Mouse (Mus musculus) subcutaneous adipose tissue, adult 2 months (tissue): Measurements from ENCODE around the gene Cers6. TPM values are rescaled to one million over a fixed set of nuclear protein-coding genes. Genes with fewer than 3 reads are reported as not detected.

ENCODE experiments used
- polyA plus RNA-seq: library from polyadenylated mRNA; depleted of rRNA; stranded (reverse); fragments of >200 nt; gene quantifications from 2 replicates; pipeline ENCODE4 v1.2.3, GENCODE M21; 2012; ENCODE audit warnings: low replicate concordance; rRNA removed

The Cers6 gene
- polyA plus RNA-seq, result 6.1 and 11.4 TPM in 2 replicates

DNA sequence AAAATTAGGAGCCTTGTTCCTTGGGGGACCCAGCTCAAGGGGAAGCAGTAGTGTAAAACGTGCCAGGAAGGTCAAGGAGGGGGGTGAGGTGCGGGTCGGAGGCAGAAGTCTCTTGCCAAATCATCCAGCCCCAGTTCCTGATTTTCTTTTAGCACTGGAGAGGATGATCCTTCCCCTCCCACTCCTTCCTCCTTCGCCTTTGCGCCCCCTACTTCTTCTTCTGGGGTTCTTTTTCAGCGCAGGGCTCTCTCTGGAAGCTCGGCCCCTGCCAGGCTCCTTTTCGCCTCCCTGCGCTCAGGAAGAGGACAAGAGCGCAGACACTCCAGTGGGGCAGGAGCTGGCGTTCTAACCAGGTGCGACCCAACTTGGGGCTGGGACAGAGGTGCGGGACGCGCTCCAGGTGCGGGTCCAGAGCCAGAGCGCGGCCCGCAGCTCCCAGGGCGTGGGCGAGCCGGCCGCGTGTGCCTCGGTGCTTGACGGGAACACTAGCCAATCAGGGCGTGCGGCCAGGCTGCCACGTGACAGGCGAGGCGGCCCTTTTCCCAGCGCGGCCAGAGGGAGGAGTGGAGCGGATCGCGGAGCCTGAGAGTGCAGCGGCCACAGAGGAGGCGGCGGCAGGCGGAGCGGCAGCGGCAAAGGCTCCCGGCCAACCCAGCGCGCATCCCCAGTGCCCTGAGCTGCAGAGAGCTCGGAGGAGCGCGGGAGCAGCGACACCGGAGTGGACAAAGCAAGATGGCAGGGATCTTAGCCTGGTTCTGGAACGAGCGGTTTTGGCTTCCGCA lies at the start of gene Cers6:
Cers6 (plus strand) TSS at position 538 of the 782 bp plus-strand sequence.

GRCm38 (mm10) chr2:69135661-69136576 lies 274.7 kb downstream of the Cers6 start, which contains the start of gene Nostrin:
Gene Nostrin, plus strand, starts transcription at chr2:69135800.

Other genes starting within 250 kb of the Cers6 start
- gene 4932414N04Rik, start 205.0 kb upstream of the Cers6 start, polyA plus RNA-seq, result 0.03 TPM in 1 of 2 replicates, not detected in the other